Mouse (Mus musculus) bone marrow, adult 2 months (tissue): ENCODE measurements around the gene Zfp296. TPM values are rescaled to one million over a fixed set of nuclear protein-coding genes. Genes with fewer than 3 reads are reported as not detected.

ENCODE experiments used
- H3K27ac ChIP-seq: fragments of 200-500 bp; 2 replicates; pipeline ENCODE4 v1.5.1; 2012; ENCODE audit warnings: low read depth, mild to moderate bottlenecking, control low read depth, inconsistent platforms, low read length; ENCODE audit not compliant: control insufficient read depth, poor library complexity, insufficient read depth
- H3K4me1 ChIP-seq: fragments of 200-500 bp; 2 replicates; pipeline ENCODE4 v1.6.1; 2011; ENCODE audit warnings: low read length; ENCODE audit not compliant: control insufficient read depth, insufficient read depth
- H3K4me3 ChIP-seq: fragments of 200-500 bp; replicated peaks from 2 replicates; pipeline ENCODE3; 2011; ENCODE audit warnings: mild to moderate bottlenecking, low read depth, low read length, control low read depth; ENCODE audit not compliant: control insufficient read depth
- CTCF ChIP-seq: fragments of 200-500 bp; IDR thresholded peaks from 2 replicates; pipeline ENCODE4 v1.5.1; 2011; ENCODE audit warnings: low read length, control low read depth; ENCODE audit not compliant: control insufficient read depth, insufficient read depth
- POLR2A ChIP-seq: fragments of 200-500 bp; IDR thresholded peaks from 2 replicates; pipeline ENCODE4 v1.6.1; 2011; ENCODE audit warnings: low read depth, mild to moderate bottlenecking, control low read depth, low read length, borderline replicate concordance; ENCODE audit not compliant: control insufficient read depth
- WGBS: fragments of 180-500 bp; shearing (Covaris S2); methylation state at CpG from one replicate; pipeline ENCODE4 v1.1.7; 2018; 5-methylcytosine and 5-hydroxymethylcytosine counted together
- polyA plus RNA-seq: library from polyadenylated mRNA; stranded (reverse); fragments of >200 nt; gene quantifications from 2 replicates; pipeline ENCODE4 v1.2.4, GENCODE M21; 2011; ENCODE audit warnings: low replicate concordance; ENCODE audit not compliant: missing spikeins, insufficient read depth, insufficient read length

The Zfp296 gene
- polyA plus RNA-seq, 1 experiment = 3.0 TPM

- 85% methylated on average over 3 of the region's 3 CpGs for WGBS
- no peak overlapping the region for H3K4me3 ChIP-seq
- H3K4me1 ChIP-seq = no peaks in the 10 kb centered on the region
- TF ChIP-seq POLR2A (no peak), CTCF (no peak)
- no peak overlapping the region for H3K27ac ChIP-seq
These were observed 31.1 kb upstream of the Zfp296 start for GRCm38 (mm10) chr7:19546007-19546406.

GRCm38 (mm10) chr7:19547344-19547969 lies 29.6 kb upstream of the Zfp296 start:
- H3K4me3 ChIP-seq = no peak overlapping the region
- H3K27ac ChIP-seq = no peak overlapping the region
- TF ChIP-seq POLR2A (no peak), CTCF (no peak)
- WGBS = 89% methylated on average over 2 of the region's 2 CpGs
- no peaks in the 10 kb centered on the region for H3K4me1 ChIP-seq

GRCm38 (mm10) chr7:19549394-19549793 lies 27.7 kb upstream of the Zfp296 start:
- H3K27ac ChIP-seq = no peak overlapping the region
- no peak for TF ChIP-seq CTCF
- no peak for TF ChIP-seq POLR2A
- H3K4me3 ChIP-seq = no peak overlapping the region
- no peaks in the 10 kb centered on the region for H3K4me1 ChIP-seq
- 88% methylated on average over 10 of the region's 10 CpGs for WGBS

- H3K4me1 ChIP-seq = no peaks in the 10 kb centered on the region
- no peak for TF ChIP-seq CTCF
- no peak for TF ChIP-seq POLR2A
- no peak overlapping the region for H3K27ac ChIP-seq
- H3K4me3 ChIP-seq = no peak overlapping the region
- WGBS = 81% methylated on average over 5 of the region's 5 CpGs
These were observed 25.5 kb upstream of the Zfp296 start for GRCm38 (mm10) chr7:19551634-19552033.

GRCm38 (mm10) chr7:19552443-19552842 lies 24.6 kb upstream of the Zfp296 start:
- TF ChIP-seq POLR2A = no peak
- no peak overlapping the region for H3K27ac ChIP-seq
- WGBS = 26% methylated on average over 2 of the region's 2 CpGs
- no peaks in the 10 kb centered on the region for H3K4me1 ChIP-seq
- no peak overlapping the region for H3K4me3 ChIP-seq

GRCm38 (mm10) chr7:19554168-19554567 lies 22.9 kb upstream of the Zfp296 start:
- WGBS = 96% methylated on average over 1 of the region's 1 CpGs
- no peak overlapping the region for H3K27ac ChIP-seq
- no peak overlapping the region for H3K4me3 ChIP-seq
- H3K4me1 ChIP-seq = no peaks in the 10 kb centered on the region; the same call in 1 of the 2 replicates
- TF ChIP-seq CTCF (no peak), POLR2A (no peak)

GRCm38 (mm10) chr7:19557086-19557485 lies 20.0 kb upstream of the Zfp296 start:
- TF ChIP-seq CTCF = no peak
- TF ChIP-seq POLR2A = no peak
- WGBS = 89% methylated on average over 2 of the region's 2 CpGs
- Histone ChIP-seq H3K4me1 (peaks cover 7% of the 10 kb centered on the region), H3K4me3 (no peak overlapping the region), H3K27ac (no peak overlapping the region)

- Histone ChIP-seq H3K27ac (no peak overlapping the region), H3K4me3 (no peak overlapping the region), H3K4me1 (peaks cover 7% of the 10 kb centered on the region)
- WGBS = 88% methylated on average over 6 of the region's 6 CpGs
- TF ChIP-seq POLR2A (no peak), CTCF (no peak)
These were observed 18.8 kb upstream of the Zfp296 start for GRCm38 (mm10) chr7:19557982-19558900.

GRCm38 (mm10) chr7:19558965-19559364 lies 18.1 kb upstream of the Zfp296 start:
- no peak overlapping the region for H3K4me3 ChIP-seq
- WGBS = 60% methylated on average over 2 of the region's 2 CpGs
- no peak overlapping the region for H3K27ac ChIP-seq
- TF ChIP-seq CTCF = peak; percentile 52
- TF ChIP-seq POLR2A = no peak
- H3K4me1 ChIP-seq = peaks cover 8% of the 10 kb centered on the region
